ENCODE assay signal across 13 mouse cellular contexts in genomic region chr11:63785281-63785886, GRCm38 (mm10).
DNase-seq lines count a peak whose midpoint lies in the region; ATAC-seq lines count a peak whose summit lies in the region.
"Had no signal": no experiment of that assay in that cellular context is flagged by ENCODE, and none has a peak within 500 bp of the region (broad histone marks: within the 10 kb centered on the region; RNA-seq: fewer than 3 reads in every experiment).

No protein-coding gene starts in this region.

- peaks cover 22% of the 10 kb centered on the region for H3K4me1 ChIP-seq in midbrain, embryonic 10.5 days
- peaks cover 8% of the 10 kb centered on the region; the same call in 1 of the 2 replicates for H3K4me1 ChIP-seq in midbrain, embryonic 11.5 days (ENCODE audit: control insufficient read depth, insufficient read depth, low read length)
- peaks cover 15% of the 10 kb centered on the region for H3K4me1 ChIP-seq in hindbrain, embryonic 13.5 days (replicated peaks)
- peaks cover 11% of the 10 kb centered on the region; the same call in 1 of the 2 replicates for H3K4me1 ChIP-seq in kidney, embryonic 16.5 days (ENCODE audit: insufficient read depth, low read length)
- peaks cover 40% of the 10 kb centered on the region for H3K4me1 ChIP-seq in limb, embryonic 10.5 days

- no peak overlapping the region for H3K4me3 ChIP-seq in midbrain, embryonic 10.5 days
- no peak overlapping the region for H3K4me3 ChIP-seq in midbrain, embryonic 11.5 days (ENCODE audit: low read depth, low read length)
- H3K4me3 ChIP-seq in hindbrain, embryonic 13.5 days = no peak overlapping the region
- H3K4me3 ChIP-seq in kidney, embryonic 16.5 days (ENCODE audit: low read length) = no peak overlapping the region
- H3K4me3 ChIP-seq in limb, embryonic 10.5 days = no peak overlapping the region

- no peak for ATAC-seq in midbrain, embryonic 11.5 days (ENCODE audit: low FRiP score)
- ATAC-seq in hindbrain, embryonic 13.5 days (ENCODE audit: low FRiP score) = peak; percentile 32; the same call in 1 of the 2 replicates
- ATAC-seq in kidney, embryonic 16.5 days (ENCODE audit: low FRiP score, low TSS enrichment) = peak; percentile 91

- WGBS in midbrain, embryonic 10.5 days = 15% methylated on average over 8 of the region's 8 CpGs
- 15% methylated on average over 8 of the region's 8 CpGs for WGBS in midbrain, embryonic 11.5 days
- WGBS in hindbrain, embryonic 13.5 days = 5% methylated on average over 8 of the region's 8 CpGs
- WGBS in kidney, embryonic 16.5 days = 11% methylated on average over 8 of the region's 8 CpGs
- WGBS in limb, embryonic 10.5 days = 22% methylated on average over 8 of the region's 8 CpGs

- H3K4me2 ChIP-seq in midbrain, embryonic 11.5 days = no peak overlapping the region
- H3K4me2 ChIP-seq in hindbrain, embryonic 13.5 days = 0 out of 2 replicates have a peak overlapping the region, but pooled peaks have one; percentile 10
- H3K4me2 ChIP-seq in kidney, embryonic 16.5 days (replicated peaks; ENCODE audit: low read depth, low read length) = no peak overlapping the region

- no peak overlapping the region for H3K9ac ChIP-seq in midbrain, embryonic 11.5 days (ENCODE audit: low read length)
- no peak overlapping the region for H3K9ac ChIP-seq in hindbrain, embryonic 13.5 days
- H3K9ac ChIP-seq in kidney, embryonic 16.5 days (replicated peaks; ENCODE audit: low read length) = no peak overlapping the region
- H3K9ac ChIP-seq: liver, embryonic 14.5 days had no signal

- H3K9me3 ChIP-seq in midbrain, embryonic 10.5 days (replicated peaks) = no peaks in the 10 kb centered on the region
- H3K9me3 ChIP-seq in midbrain, embryonic 11.5 days (ENCODE audit: control insufficient read depth, low read length) = no peaks in the 10 kb centered on the region
- H3K9me3 ChIP-seq in hindbrain, embryonic 13.5 days = no peaks in the 10 kb centered on the region
- no peaks in the 10 kb centered on the region for H3K9me3 ChIP-seq in kidney, embryonic 16.5 days (ENCODE audit: low read length)
- no peaks in the 10 kb centered on the region for H3K9me3 ChIP-seq in limb, embryonic 10.5 days (replicated peaks)

- peaks cover 57% of the 10 kb centered on the region for H3K27me3 ChIP-seq in midbrain, embryonic 10.5 days (ENCODE audit: low read depth, poor library complexity, severe bottlenecking)
- H3K27me3 ChIP-seq in midbrain, embryonic 11.5 days (ENCODE audit: control insufficient read depth, insufficient read depth, low read length) = no peaks in the 10 kb centered on the region
- H3K27me3 ChIP-seq in hindbrain, embryonic 13.5 days = peaks cover 27% of the 10 kb centered on the region
- no peaks in the 10 kb centered on the region; the same call in 1 of the 2 replicates for H3K27me3 ChIP-seq in kidney, embryonic 16.5 days (ENCODE audit: insufficient read depth, low read length)
- H3K27me3 ChIP-seq in limb, embryonic 10.5 days (ENCODE audit: low read depth, poor library complexity, severe bottlenecking) = peaks cover 41% of the 10 kb centered on the region; the same call in 1 of the 2 replicates

- no peak for DNase-seq in midbrain, embryonic 10.5 days (ENCODE audit: low spot score)
- no peak for DNase-seq in midbrain, embryonic 11.5 days (ENCODE audit: low spot score, missing footprints)
- peak; percentile 86 for DNase-seq in retina, embryonic 14.5 days (ENCODE audit: low spot score)
- no peak for DNase-seq in limb, embryonic 10.5 days (ENCODE audit: low spot score)
- no peak for DNase-seq in gastrocnemius, postnatal 25 days
- DNase-seq in adrenal gland, adult 18-20 months (ENCODE audit: low spot score in 2 of 2) = no peak
- DNase-seq: adrenal gland, adult 8-10 months; heart, postnatal 36 days; thymus, postnatal 25 days had no signal

- H3K27ac ChIP-seq in midbrain, embryonic 10.5 days (replicated peaks) = peak overlapping the region; percentile 19; the same call in 1 of the 2 replicates
- no peak overlapping the region for H3K27ac ChIP-seq in midbrain, embryonic 11.5 days (ENCODE audit: low read depth, low read length)
- H3K27ac ChIP-seq in hindbrain, embryonic 13.5 days = peak overlapping the region; percentile 60; the same call in 1 of the 2 replicates
- peak overlapping the region; percentile 73 for H3K27ac ChIP-seq in kidney, embryonic 16.5 days (ENCODE audit: low read length)
- H3K27ac ChIP-seq in limb, embryonic 10.5 days = no peak overlapping the region
- H3K27ac ChIP-seq: liver, embryonic 14.5 days; macrophage had no signal

- no peaks in the 10 kb centered on the region for H3K36me3 ChIP-seq in midbrain, embryonic 10.5 days
- H3K36me3 ChIP-seq in midbrain, embryonic 11.5 days (ENCODE audit: control insufficient read depth, insufficient read depth, low read length) = no peaks in the 10 kb centered on the region
- no peaks in the 10 kb centered on the region for H3K36me3 ChIP-seq in hindbrain, embryonic 13.5 days
- H3K36me3 ChIP-seq in kidney, embryonic 16.5 days (ENCODE audit: insufficient read depth, low read length) = no peaks in the 10 kb centered on the region
- H3K36me3 ChIP-seq in limb, embryonic 10.5 days = no peaks in the 10 kb centered on the region

Comparison
In these comparisons a context has a peak if more than half of its experiments do, and no peak if none do; other contexts are left out.
1. H3K27ac ChIP-seq: peak in midbrain, embryonic 10.5 days (single experiment), hindbrain, embryonic 13.5 days (single experiment) and kidney, embryonic 16.5 days (single experiment); none in midbrain, embryonic 11.5 days (single experiment) and limb, embryonic 10.5 days (single experiment).